Mouse (Mus musculus) heart, adult 2 months (tissue): ENCODE data around the gene Luzp1.

Experiments
- CTCF ChIP-seq: fragments of 200-600 bp; IDR thresholded peaks from 2 replicates; pipeline ENCODE4 v1.8.1; 2022; ENCODE audit warnings: antibody characterized with exemption, mild to moderate bottlenecking, moderate library complexity
- EP300 ChIP-seq: fragments of 200-500 bp; IDR thresholded peaks from 2 replicates; pipeline ENCODE4 v1.6.1; 2011; ENCODE audit warnings: low read depth, low read length, control low read depth; ENCODE audit not compliant: insufficient read depth
- POLR2A ChIP-seq: fragments of 200-500 bp; IDR thresholded peaks from 2 replicates; pipeline ENCODE4 v1.6.1; 2011; ENCODE audit warnings: mild to moderate bottlenecking, low read depth, low read length, control low read depth; ENCODE audit not compliant: insufficient read depth

- no peak for TF ChIP-seq POLR2A
- no peak for TF ChIP-seq CTCF
- peak; percentile 64; the same call in 1 of the 2 replicates for TF ChIP-seq EP300
These were observed 3.3 kb upstream of the Luzp1 start for GRCm38 (mm10) chr4:136466226-136466625.
